Mouse (Mus musculus) urinary bladder, adult 18-20 months (tissue): Measurements from ENCODE around the gene Lamc1.
A peak's percentile ranks its signal among the peaks of the same experiment; 100 is the strongest.
"Not testable (repeated sequence)": the region's sequence is repeated elsewhere in the genome, so short reads cannot be mapped to it uniquely, and the experiment has no call there.

Experiments
- DNase-seq, 2 experiments: peaks; one replicate each; pipeline ENCODE4 v3.0.0; 2022; ENCODE audit warnings: low spot score in 2 of 2, mixed read lengths in 2 of 2

Gene Lamc1

DNA sequence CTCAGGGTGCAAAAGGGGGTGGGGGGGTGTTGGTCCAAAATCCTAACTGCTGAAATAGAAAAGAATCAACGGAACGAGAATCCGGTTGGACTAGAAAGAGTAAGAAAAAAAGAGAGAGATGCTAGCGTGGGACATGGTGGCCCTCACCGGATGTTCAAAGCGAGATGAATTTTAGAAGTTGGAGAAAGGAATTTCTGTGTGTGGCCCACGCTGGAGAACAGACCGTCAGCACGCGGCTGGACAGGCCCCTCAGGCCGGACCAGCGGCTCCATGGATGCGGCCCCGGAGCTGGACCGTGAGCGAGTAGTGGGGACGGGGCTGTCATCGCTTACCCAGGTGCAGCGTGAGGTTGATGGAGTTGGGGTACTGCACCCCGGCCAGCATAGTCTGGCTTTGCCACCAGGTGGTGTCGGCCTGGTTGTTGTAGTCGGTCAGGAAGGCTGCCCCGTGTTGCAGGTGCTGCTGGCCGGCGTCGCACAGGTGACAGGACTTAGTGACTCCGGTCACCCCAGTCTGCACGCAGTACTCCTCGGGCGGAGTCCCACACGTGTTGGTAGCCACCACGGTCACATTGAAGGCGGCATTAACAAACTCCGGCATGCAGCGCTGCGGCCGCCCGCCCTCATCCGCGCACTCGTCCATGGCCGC is 666 bp downstream of the Lamc1 start:
- DNase-seq: peak in 1 of 2 experiments; percentile 51

DNA sequence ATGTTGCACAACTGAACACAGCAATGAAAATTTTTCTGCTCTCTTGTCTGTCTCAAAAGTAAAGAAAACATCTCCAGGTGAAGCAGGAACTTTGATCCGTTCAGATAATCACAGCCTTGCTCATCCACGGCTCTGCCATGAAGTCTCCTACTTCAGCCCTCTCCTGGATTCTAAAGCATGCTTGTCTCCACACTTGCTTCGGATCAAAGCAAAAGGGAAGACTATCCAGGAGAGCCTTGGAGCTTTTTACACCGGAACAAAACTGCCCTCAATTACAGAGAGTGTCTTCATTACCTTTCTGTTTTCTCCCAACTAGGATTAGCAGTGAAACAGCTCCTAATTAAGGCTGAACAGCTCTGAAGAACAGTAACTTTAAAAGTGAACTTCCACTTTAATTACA is 1.4 kb downstream of the Lamc1 start:
- DNase-seq: no peak

DNA sequence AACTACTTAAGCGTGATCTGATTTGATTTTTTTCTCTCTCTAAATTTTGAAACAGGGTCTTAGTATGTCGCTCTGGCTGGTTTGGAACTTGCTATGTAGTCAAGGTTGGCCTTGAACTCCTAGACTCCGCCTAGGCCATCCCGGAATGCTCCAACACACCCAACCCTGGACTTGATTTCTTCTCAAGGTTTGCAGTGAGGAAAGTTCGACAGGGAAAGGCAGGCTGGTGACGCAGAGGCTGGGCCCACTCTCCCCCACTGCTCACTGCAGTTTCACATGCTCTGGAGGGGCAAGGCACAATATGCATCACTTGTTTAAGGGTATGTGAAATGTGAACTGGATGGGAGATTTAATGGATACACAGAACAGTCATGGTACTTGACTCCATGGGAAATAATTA is 3.3 kb downstream of the Lamc1 start:
- DNase-seq: no peak

GRCm38 (mm10) chr1:153327063-153327462 is 5.5 kb downstream of the Lamc1 start:
- no peak for DNase-seq

- DNase-seq: no peak
These were observed 6.4 kb downstream of the Lamc1 start for GRCm38 (mm10) chr1:153326226-153326625.

GRCm38 (mm10) chr1:153321404-153321803 is 11.2 kb downstream of the Lamc1 start:
- no peak for DNase-seq

GRCm38 (mm10) chr1:153320554-153321147 is 11.9 kb downstream of the Lamc1 start:
- DNase-seq: no peak

GRCm38 (mm10) chr1:153320121-153320520 is 12.5 kb downstream of the Lamc1 start:
- DNase-seq: no peak

GRCm38 (mm10) chr1:153318741-153319140 is 13.8 kb downstream of the Lamc1 start:
- no peak for DNase-seq

DNA sequence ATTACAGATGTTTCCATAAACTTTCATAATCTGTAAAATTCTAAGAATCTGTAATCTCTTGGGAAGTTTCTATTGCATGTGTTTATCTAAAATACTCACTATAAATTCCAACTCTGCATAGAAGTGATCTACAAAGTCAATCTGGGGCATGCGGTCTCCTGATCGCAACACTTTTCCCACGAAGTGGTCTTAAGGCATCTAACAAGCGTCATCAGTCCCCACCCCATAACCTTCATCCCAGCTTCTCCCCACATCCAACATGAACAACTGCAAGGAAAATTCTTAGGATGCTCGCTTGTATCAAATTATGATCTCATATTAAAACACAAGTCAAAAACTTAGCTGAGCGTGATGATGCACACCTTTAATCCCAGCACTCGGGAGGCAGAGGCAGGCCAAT is 14.3 kb downstream of the Lamc1 start:
- no peak for DNase-seq

- no peak for DNase-seq
These were observed 14.9 kb downstream of the Lamc1 start for GRCm38 (mm10) chr1:153317486-153318260.

- DNase-seq: no peak
These were observed 15.6 kb downstream of the Lamc1 start for GRCm38 (mm10) chr1:153316956-153317355.

- DNase-seq: no peak
These were observed 16.3 kb downstream of the Lamc1 start for GRCm38 (mm10) chr1:153316286-153316685.

- no peak for DNase-seq
These were observed 17.5 kb downstream of the Lamc1 start for GRCm38 (mm10) chr1:153315121-153315520.

- no peak for DNase-seq
These were observed 19.6 kb downstream of the Lamc1 start for GRCm38 (mm10) chr1:153312992-153313391.

- DNase-seq: no peak
These were observed 22.4 kb downstream of the Lamc1 start for GRCm38 (mm10) chr1:153310190-153310589.

- no peak for DNase-seq
These were observed 23.3 kb downstream of the Lamc1 start for GRCm38 (mm10) chr1:153309310-153309709.

DNA sequence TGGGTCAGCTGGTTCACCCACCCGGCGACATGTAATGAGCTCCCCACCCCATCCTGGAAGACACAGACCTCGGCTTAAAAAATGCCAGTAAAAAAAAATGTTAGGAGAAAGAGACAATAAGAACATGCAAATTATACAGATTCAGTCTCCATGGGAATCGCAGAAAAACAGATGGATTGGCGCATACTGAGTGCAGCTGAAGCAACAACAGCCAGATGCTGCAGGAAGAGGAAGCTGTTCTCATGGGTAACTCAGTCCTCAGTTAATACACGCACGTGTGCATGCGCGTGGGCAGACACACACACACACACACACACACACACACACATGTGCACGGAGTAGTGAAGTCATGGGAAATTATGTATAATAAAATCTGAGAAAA is 23.7 kb downstream of the Lamc1 start:
- no peak for DNase-seq

- DNase-seq: no peak
These were observed 24.2 kb downstream of the Lamc1 start for GRCm38 (mm10) chr1:153308179-153308914.

DNA sequence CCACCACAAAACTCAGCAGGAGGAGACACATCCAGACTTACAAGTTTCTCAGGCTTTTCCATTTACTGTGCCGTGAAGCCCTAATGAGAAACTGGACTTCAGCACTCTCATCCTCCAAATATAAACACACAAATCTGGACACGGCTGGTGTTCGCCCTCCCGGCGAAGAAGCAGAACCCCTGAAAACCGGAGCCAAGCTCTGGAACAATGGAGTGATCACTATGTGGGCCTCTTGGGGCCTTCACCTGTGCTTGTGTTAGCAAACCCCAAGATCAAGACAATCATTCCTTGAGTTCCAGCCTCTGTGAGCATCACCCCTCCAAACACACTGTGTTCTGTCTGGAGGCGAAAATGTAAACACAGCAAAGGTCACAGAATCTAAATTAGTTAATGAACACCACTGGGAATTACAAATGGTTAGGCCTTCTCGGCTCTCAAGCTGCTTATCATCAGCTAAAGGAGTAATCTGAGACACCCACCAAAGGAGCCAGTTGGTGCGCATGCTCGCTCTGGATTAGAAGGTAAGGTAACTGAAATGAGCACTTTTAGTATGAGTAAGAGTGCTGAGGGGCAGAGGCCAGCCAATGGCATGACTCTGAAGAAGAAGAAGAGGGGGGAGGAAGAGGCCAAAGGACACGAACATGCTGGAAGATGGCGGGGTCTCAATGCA is 24.9 kb downstream of the Lamc1 start:
- no peak for DNase-seq

- not testable (repeated sequence) for DNase-seq
These were observed 26.9 kb downstream of the Lamc1 start for GRCm38 (mm10) chr1:153305728-153306127.

GRCm38 (mm10) chr1:153305249-153305648 is 27.3 kb downstream of the Lamc1 start:
- DNase-seq: not testable (repeated sequence)
